Mouse (Mus musculus) gastrocnemius, adult 2 months (tissue): ENCODE data around the gene Foxj1. TPM values are rescaled to one million over a fixed set of nuclear protein-coding genes. Genes with fewer than 3 reads are reported as not detected.
A peak's percentile ranks its signal among the peaks of the same experiment; 100 is the strongest.

Experiments used
- DNase-seq: peaks from one replicate; pipeline ENCODE4 v3.0.0; 2022
- H3K27ac ChIP-seq: fragments of 200-600 bp; 2 replicates; pipeline ENCODE4 v1.8.1; 2022; ENCODE audit warnings: mild to moderate bottlenecking
- H3K4me3 ChIP-seq: fragments of 200-600 bp; 2 replicates; pipeline ENCODE4 v1.8.1; 2022; ENCODE audit warnings: mild to moderate bottlenecking, moderate library complexity
- CTCF ChIP-seq: fragments of 200-600 bp; IDR thresholded peaks from 2 replicates; pipeline ENCODE4 v1.8.1; 2022; ENCODE audit warnings: antibody characterized with exemption, mild to moderate bottlenecking, moderate library complexity
- intact Hi-C: fragments of 180-260 bp; cut with DNase I; formaldehyde crosslinking; loops from one replicate; pipeline ENCODE4 v1.15.1; 2025
- total RNA-seq, 2 experiments: library from RNA; stranded (reverse); gene quantifications; 2 replicates each; pipeline ENCODE4 v1.2.3; 2021

Gene Foxj1
- total RNA-seq, 2 experiments from 2014 or later = 0.14 TPM; not detected in 1

DNA sequence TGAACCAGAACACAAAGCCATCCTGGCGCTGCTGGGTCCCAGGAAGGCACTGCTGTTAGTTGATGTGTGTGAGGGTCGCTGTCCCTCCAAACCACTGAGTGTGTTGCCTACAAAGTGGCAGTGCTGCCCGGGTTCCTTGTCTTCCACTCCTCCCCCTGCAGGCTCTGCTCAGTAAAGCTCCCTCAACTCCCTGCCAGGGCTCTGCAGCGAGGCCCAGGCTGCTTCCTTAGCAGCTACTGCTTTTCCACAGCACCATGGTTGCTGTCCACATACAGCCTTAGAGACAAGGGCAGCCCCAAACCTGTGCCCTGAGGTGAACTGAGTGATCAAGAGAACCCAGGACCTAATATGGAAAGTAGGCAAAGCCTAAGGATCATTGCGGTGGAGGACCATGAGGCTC is 47.8 kb downstream of the Foxj1 start:
- H3K4me3 ChIP-seq = no peak overlapping the region
- DNase-seq = no peak
- TF ChIP-seq CTCF = no peak
- intact Hi-C loops = no loop called here
- no peak overlapping the region for H3K27ac ChIP-seq

- DNase-seq = peak; percentile 68
- TF ChIP-seq CTCF = no peak
- intact Hi-C loops = no loop called here
Measured at GRCm38 (mm10) chr11:116285770-116286191, 49.4 kb downstream of the Foxj1 start.

GRCm38 (mm10) chr11:116283982-116284381 is 51.2 kb downstream of the Foxj1 start:
- intact Hi-C loops = no loop called here
- no peak overlapping the region for H3K27ac ChIP-seq
- no peak overlapping the region for H3K4me3 ChIP-seq
- no peak for TF ChIP-seq CTCF
- no peak for DNase-seq

More at GRCm38 (mm10) chr11:116285770-116286191, 49.4 kb downstream of the Foxj1 start:
- Histone ChIP-seq H3K27ac (peak overlapping the region; percentile 38), H3K4me3 (no peak overlapping the region)

DNA sequence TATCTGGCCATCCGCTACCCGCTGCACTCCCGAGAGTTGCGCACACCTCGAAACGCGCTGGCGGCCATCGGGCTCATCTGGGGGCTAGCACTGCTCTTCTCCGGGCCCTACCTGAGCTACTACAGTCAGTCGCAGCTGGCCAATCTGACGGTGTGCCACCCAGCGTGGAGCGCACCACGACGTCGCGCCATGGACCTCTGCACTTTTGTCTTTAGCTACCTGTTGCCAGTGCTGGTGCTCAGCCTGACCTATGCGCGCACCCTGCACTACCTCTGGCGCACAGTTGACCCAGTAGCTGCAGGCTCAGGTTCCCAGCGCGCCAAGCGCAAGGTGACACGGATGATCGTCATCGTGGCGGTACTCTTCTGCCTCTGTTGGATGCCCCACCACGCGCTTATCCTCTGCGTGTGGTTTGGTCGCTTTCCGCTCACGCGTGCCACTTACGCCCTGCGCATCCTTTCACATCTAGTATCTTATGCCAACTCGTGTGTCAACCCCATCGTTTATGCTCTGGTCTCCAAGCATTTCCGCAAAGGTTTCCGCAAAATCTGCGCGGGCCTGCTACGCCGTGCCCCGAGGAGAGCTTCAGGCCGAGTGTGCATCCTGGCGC is 52.2 kb downstream of the Foxj1 start:
- no peak for TF ChIP-seq CTCF
- no peak overlapping the region for H3K27ac ChIP-seq
- DNase-seq = no peak
- intact Hi-C loops = no loop called here
- 0 out of 2 replicates have a peak overlapping the region, but pooled peaks have one; percentile 5 for H3K4me3 ChIP-seq

GRCm38 (mm10) chr11:116282089-116282488 is 53.1 kb downstream of the Foxj1 start:
- intact Hi-C loops = no loop called here
- DNase-seq = no peak

GRCm38 (mm10) chr11:116281671-116282070 is 53.5 kb downstream of the Foxj1 start:
- intact Hi-C loops = no loop called here
- H3K27ac ChIP-seq = 0 out of 2 replicates have a peak overlapping the region, but pooled peaks have one; percentile 4
- DNase-seq = no peak
- peak overlapping the region; percentile 61 for H3K4me3 ChIP-seq
- TF ChIP-seq CTCF = no peak

More at GRCm38 (mm10) chr11:116282089-116282488, 53.1 kb downstream of the Foxj1 start:
- TF ChIP-seq CTCF = no peak
- peak overlapping the region; percentile 61 for H3K4me3 ChIP-seq
- H3K27ac ChIP-seq = no peak overlapping the region

DNA sequence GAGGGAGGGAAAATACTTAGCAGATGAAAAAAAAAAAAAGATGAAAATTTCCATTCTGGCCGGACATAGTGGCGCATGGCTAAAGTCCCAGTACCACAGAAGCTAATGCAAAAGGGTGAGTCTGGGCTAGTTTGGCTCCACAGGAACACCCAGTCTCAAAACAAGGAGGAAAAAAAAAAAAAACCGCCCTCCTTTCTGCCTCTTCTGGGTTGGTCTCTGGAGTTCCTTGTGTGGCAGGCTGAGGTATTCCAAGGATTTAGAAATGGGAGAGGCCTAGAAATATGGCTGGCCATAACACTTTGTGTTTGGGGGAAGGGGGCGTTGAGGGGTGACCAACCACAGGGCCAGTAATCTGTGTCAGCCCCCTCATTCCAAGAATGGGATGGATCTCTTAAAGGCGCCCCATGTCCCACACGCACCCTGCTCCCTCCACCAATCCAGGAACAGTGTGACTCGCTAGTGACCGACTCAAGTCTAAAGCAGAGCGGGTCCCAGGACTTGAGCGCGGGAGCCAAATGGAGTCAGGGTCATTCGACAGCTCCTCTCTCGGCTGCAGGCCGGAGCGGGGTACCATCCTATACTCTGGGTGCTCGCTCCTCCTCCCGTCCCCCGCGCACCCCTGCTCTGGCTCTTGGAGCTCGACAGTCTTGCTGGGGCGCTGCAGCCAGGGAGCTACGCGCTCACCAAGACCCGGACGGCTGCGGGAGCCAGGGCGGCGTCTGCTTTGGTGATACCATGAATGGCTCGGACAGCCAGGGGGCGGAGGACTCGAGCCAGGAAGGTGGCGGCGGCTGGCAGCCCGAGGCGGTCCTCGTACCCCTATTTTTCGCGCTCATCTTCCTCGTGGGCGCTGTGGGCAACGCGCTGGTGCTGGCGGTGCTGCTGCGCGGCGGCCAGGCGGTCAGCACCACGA is 54.2 kb downstream of the Foxj1 start, which contains the start of gene Galr2:
TSS of gene Galr2 (plus strand) at position 189 of the 913 bp plus-strand sequence.
- H3K4me3 ChIP-seq = peak within 1 kb of the TSS; percentile 61
- no peak for DNase-seq
- intact Hi-C loops = no loop called here
- H3K27ac ChIP-seq = 0 out of 2 replicates have a peak within 1 kb of the TSS, but pooled peaks have one; percentile 4
- no peak for TF ChIP-seq CTCF

Other genes with a start within 250 kb of the Foxj1 start
- gene Wbp2, start 248.4 kb downstream of the Foxj1 start, total RNA-seq = 10 to 100 TPM; 77.2 to 81.8 TPM
- 10 to 100 TPM in 1 of 2 experiments, 1 to 10 TPM in 1; 6.0 to 12.2 TPM for gene Trim47, start 208.2 kb downstream of the Foxj1 start, total RNA-seq
- 1 to 10 TPM; 4.2 to 6.6 TPM for gene Trim65, start 204.3 kb downstream of the Foxj1 start, total RNA-seq
- 10 to 100 TPM; 47.5 to 61.5 TPM for gene Mrpl38, start 196.5 kb downstream of the Foxj1 start, total RNA-seq
- gene Fbf1, start 167.2 kb downstream of the Foxj1 start, total RNA-seq = 10 to 100 TPM; 10.5 to 11.5 TPM
- 10 to 100 TPM; 14.3 to 17.1 TPM for gene Ten1, start 136.5 kb downstream of the Foxj1 start, total RNA-seq
- 100 to 1,000 TPM in 1 of 2 experiments, 10 to 100 TPM in 1; 79.8 to 118 TPM for gene Acox1, start 136.4 kb downstream of the Foxj1 start, total RNA-seq
- gene Evpl, start 97.3 kb downstream of the Foxj1 start, total RNA-seq = under 1 TPM in 1 of 2 experiments, not detected in 1; 0.14 TPM
- 10 to 100 TPM; 87.7 to 89.2 TPM for gene Srp68, start 61.2 kb downstream of the Foxj1 start, total RNA-seq
- gene Galr2, start 54.5 kb downstream of the Foxj1 start, total RNA-seq = under 1 TPM in 1 of 2 experiments, not detected in 1; 0.33 TPM
- 100 to 1,000 TPM in 1 of 2 experiments, 10 to 100 TPM in 1; 74.1 to 106 TPM for gene Exoc7, start 28.2 kb downstream of the Foxj1 start, total RNA-seq
- 10 to 100 TPM; 24.3 to 32.0 TPM for gene Rnf157, start 77.6 kb upstream of the Foxj1 start, total RNA-seq
- gene Ubald2, start 98.7 kb upstream of the Foxj1 start, total RNA-seq = 10 to 100 TPM; 38.7 to 50.9 TPM
- gene Qrich2, start 130.8 kb upstream of the Foxj1 start, total RNA-seq = under 1 TPM in 1 of 2 experiments, not detected in 1; 0.06 TPM
- 10 to 100 TPM; 14.2 to 15.1 TPM for gene Prpsap1, start 158.8 kb upstream of the Foxj1 start, total RNA-seq
- gene Sphk1, start 195.5 kb upstream of the Foxj1 start, total RNA-seq = 1 to 10 TPM in 1 of 2 experiments, under 1 TPM in 1; 0.36 to 1.7 TPM
- gene Ube2o, start 246.0 kb upstream of the Foxj1 start, total RNA-seq = 10 to 100 TPM; 19.4 to 22.9 TPM